Mouse (Mus musculus): ENCODE measurements around the gene Srl.

- TF ChIP-seq CTCF (conservative IDR thresholded peaks at IDR 0.05; ENCODE audit: insufficient read depth, insufficient read length, low read depth, low read length) (no peak), POLR2A (IDR thresholded peaks at IDR 0.05; ENCODE audit: low read depth, low read length) (no peak)
Measured at GRCm38 (mm10) chr16:4454563-4454962, 87.1 kb downstream of the Srl start.
